Mouse (Mus musculus) bone marrow, adult 2 months (tissue): ENCODE data around the gene Gskip.

Experiments
- CTCF ChIP-seq: fragments of 200-500 bp; IDR thresholded peaks from 2 replicates; pipeline ENCODE4 v1.5.1; 2011; ENCODE audit warnings: low read length, control low read depth; ENCODE audit not compliant: control insufficient read depth, insufficient read depth
- POLR2A ChIP-seq: fragments of 200-500 bp; IDR thresholded peaks from 2 replicates; pipeline ENCODE4 v1.6.1; 2011; ENCODE audit warnings: low read depth, mild to moderate bottlenecking, control low read depth, low read length, borderline replicate concordance; ENCODE audit not compliant: control insufficient read depth

GRCm38 (mm10) chr12:105686791-105687190 is 2.2 kb downstream of the Gskip start:
- TF ChIP-seq CTCF: no peak
- no peak for TF ChIP-seq POLR2A
